Mouse (Mus musculus) forebrain, embryonic 11.5 days (tissue): Measurements from ENCODE around the gene Scrg1. TPM values are rescaled to one million over a fixed set of nuclear protein-coding genes. Genes with fewer than 3 reads are reported as not detected.
"Not testable (repeated sequence)": the region's sequence is repeated elsewhere in the genome, so short reads cannot be mapped to it uniquely, and the experiment has no call there.

ENCODE experiments used
- ATAC-seq: fragments of 200-750 bp; cut with Nextera tagmentation; replicated peaks from 2 replicates; pipeline ENCODE4 v1.8.0; 2017; ENCODE audit warnings: moderate TSS enrichment; ENCODE audit not compliant: low FRiP score
- DNase-seq: peaks from one replicate; pipeline ENCODE4 v3.0.0-alpha.2; 2017; ENCODE audit warnings: low spot score
- H3K27ac ChIP-seq: fragments of 300-500 bp; sonication (generic); 2 replicates; pipeline ENCODE4 v1.5.1; 2014; ENCODE audit warnings: low read depth, low read length
- H3K27me3 ChIP-seq: fragments of 300-500 bp; sonication (generic); 2 replicates; pipeline ENCODE4 v1.6.1; 2014; ENCODE audit warnings: mild to moderate bottlenecking, low read length, mixed read lengths; ENCODE audit not compliant: control insufficient read depth, insufficient read depth
- H3K36me3 ChIP-seq: fragments of 300-500 bp; sonication (generic); 2 replicates; pipeline ENCODE4 v1.6.1; 2014; ENCODE audit warnings: mild to moderate bottlenecking, low read length, moderate library complexity, mixed read lengths; ENCODE audit not compliant: control insufficient read depth, insufficient read depth
- H3K4me1 ChIP-seq: fragments of 300-500 bp; sonication (generic); replicated peaks from 2 replicates; pipeline ENCODE4 v1.6.1; 2014; ENCODE audit warnings: low read length, mixed read lengths; ENCODE audit not compliant: control insufficient read depth, insufficient read depth
- H3K4me2 ChIP-seq: fragments of 300-500 bp; sonication (generic); 2 replicates; pipeline ENCODE4 v1.6.1; 2014; ENCODE audit warnings: low read depth, mild to moderate bottlenecking, low read length, moderate library complexity, mixed read lengths; ENCODE audit not compliant: severe bottlenecking
- H3K4me3 ChIP-seq: fragments of 300-500 bp; sonication (generic); 2 replicates; pipeline ENCODE4 v1.5.1; 2014; ENCODE audit warnings: low read depth, low read length
- H3K9ac ChIP-seq: fragments of 300-500 bp; sonication (generic); 2 replicates; pipeline ENCODE4 v1.6.1; 2014; ENCODE audit warnings: low read length
- H3K9me3 ChIP-seq: fragments of 300-500 bp; sonication (generic); 2 replicates; pipeline ENCODE4 v1.6.1; 2016; ENCODE audit warnings: low read length, mixed read lengths; ENCODE audit not compliant: control insufficient read depth
- WGBS: fragments of 180-500 bp; shearing (Covaris S2); extraction: QIAGEN DNeasy Blood & Tissue Kit; methylation state at CpG from one replicate; pipeline ENCODE4 v1.1.7; 2014; 5-methylcytosine and 5-hydroxymethylcytosine counted together
- polyA plus RNA-seq: library from polyadenylated mRNA; unstranded; fragments of >200 nt; fragmentation: Nextera tagmentation; extraction: Ambion mirVana; gene quantifications from 2 replicates; pipeline ENCODE4 v1.2.1, GENCODE M21; 2014

Gene Scrg1
- polyA plus RNA-seq, 1 experiment from 2014 or later, result not detected

DNA sequence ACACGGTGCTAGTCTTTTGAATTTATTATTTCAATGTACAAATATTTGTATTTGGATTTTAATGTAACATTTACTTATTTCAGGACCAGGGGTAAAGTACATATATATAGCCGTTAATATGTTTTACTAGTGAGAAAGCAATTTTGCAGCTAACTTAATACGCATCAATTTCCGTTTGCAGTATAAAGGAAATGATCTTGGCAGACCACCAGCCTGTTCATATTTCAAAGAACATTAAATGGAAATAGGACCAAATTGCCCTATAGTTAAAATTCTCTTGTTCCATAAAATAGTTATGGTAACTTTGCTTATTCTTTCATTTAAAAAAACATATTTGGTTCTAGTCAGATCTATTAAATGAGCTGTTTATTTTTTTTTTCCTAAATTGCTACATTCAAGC is 14.6 kb upstream of the Scrg1 start:
- ATAC-seq (no peak), DNase-seq (no peak)

GRCm38 (mm10) chr8:57441556-57441955 is 14.2 kb upstream of the Scrg1 start:
- no peak overlapping the region for H3K4me3 ChIP-seq
- DNase-seq, result no peak
- no peak overlapping the region for H3K27ac ChIP-seq
- no peaks in the 10 kb centered on the region for H3K9me3 ChIP-seq
- H3K9ac ChIP-seq, result no peak overlapping the region
- H3K4me1 ChIP-seq, result no peaks in the 10 kb centered on the region
- H3K4me2 ChIP-seq, result no peak overlapping the region
- no peaks in the 10 kb centered on the region for H3K36me3 ChIP-seq
- H3K27me3 ChIP-seq, result no peaks in the 10 kb centered on the region
- no peak for ATAC-seq
- 89% methylated on average over 5 of the region's 5 CpGs for WGBS

More for the DNA sequence above, 14.6 kb upstream of the Scrg1 start:
- Histone ChIP-seq H3K9ac (no peak overlapping the region), H3K4me3 (no peak overlapping the region), H3K4me2 (no peak overlapping the region), H3K9me3 (no peaks in the 10 kb centered on the region), H3K27me3 (no peaks in the 10 kb centered on the region), H3K27ac (no peak overlapping the region), H3K4me1 (no peaks in the 10 kb centered on the region), H3K36me3 (no peaks in the 10 kb centered on the region)
- 93% methylated on average over 4 of the region's 4 CpGs for WGBS

GRCm38 (mm10) chr8:57443289-57443688 is 12.4 kb upstream of the Scrg1 start:
- no peaks in the 10 kb centered on the region for H3K36me3 ChIP-seq
- no peaks in the 10 kb centered on the region for H3K4me1 ChIP-seq
- H3K9me3 ChIP-seq, result no peaks in the 10 kb centered on the region
- no peak overlapping the region for H3K4me2 ChIP-seq
- ATAC-seq (no peak), DNase-seq (no peak)
- H3K4me3 ChIP-seq, result no peak overlapping the region
- H3K27ac ChIP-seq, result no peak overlapping the region
- H3K27me3 ChIP-seq, result no peaks in the 10 kb centered on the region
- H3K9ac ChIP-seq, result no peak overlapping the region
- 82% methylated on average over 4 of the region's 4 CpGs for WGBS

DNA sequence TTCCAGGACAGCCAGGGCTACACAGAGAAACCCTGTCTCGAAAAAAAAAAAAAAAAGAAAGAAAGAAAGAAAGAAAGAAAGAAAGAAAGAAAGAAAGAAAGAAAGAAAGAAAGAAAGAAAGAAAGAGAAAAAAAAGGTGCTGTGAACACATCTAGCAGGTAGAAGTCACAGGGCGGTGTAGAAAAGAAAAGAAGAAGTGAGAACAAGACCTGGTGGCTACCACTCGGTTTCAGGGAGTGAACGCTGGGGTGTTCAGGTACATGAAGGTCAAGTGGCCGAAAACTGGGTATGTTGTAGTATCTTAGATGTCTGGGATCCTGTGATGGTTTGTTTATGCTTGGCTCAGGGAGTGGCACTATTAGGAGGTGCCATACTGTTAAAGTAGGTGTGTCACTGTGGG is 9.8 kb upstream of the Scrg1 start:
- not testable (repeated sequence) for ATAC-seq, H3K4me3 ChIP-seq
- WGBS, result 90% methylated on average over 4 of the region's 5 CpGs

GRCm38 (mm10) chr8:57450726-57451125 is 5.0 kb upstream of the Scrg1 start:
- H3K4me1 ChIP-seq, result no peaks in the 10 kb centered on the region
- no peak overlapping the region for H3K4me3 ChIP-seq
- H3K9me3 ChIP-seq, result no peaks in the 10 kb centered on the region
- H3K9ac ChIP-seq, result no peak overlapping the region
- no peak overlapping the region for H3K4me2 ChIP-seq
- DNase-seq (no peak), ATAC-seq (no peak)
- H3K27ac ChIP-seq, result no peak overlapping the region
- H3K27me3 ChIP-seq, result no peaks in the 10 kb centered on the region
- H3K36me3 ChIP-seq, result no peaks in the 10 kb centered on the region
- 74% methylated on average over 7 of the region's 7 CpGs for WGBS

More for the DNA sequence above, 9.8 kb upstream of the Scrg1 start:
- not testable (repeated sequence) for H3K27me3 ChIP-seq, DNase-seq, H3K36me3 ChIP-seq, H3K4me1 ChIP-seq, H3K4me2 ChIP-seq, H3K9me3 ChIP-seq, H3K27ac ChIP-seq, H3K9ac ChIP-seq

DNA sequence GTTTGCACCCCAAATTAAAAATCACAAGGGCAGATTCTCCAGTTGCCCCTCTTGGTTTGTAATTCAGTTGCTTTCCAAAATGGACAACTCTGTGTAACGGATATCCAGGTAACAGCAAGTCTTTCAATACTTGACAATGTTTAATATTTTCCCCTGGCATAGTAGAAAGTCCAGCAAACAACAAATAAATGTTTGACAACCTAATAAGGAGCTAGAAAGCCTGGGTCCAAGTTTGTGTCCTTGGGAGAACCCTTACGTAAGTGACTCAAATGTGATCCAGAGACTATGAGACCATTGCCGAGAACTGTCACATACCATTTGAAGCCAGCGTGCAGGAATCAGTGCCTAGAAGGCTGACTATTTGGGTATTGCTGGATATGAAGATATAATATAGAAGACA is 3.8 kb upstream of the Scrg1 start:
- H3K4me1 ChIP-seq, result no peaks in the 10 kb centered on the region
- DNase-seq, result no peak
- ATAC-seq, result no peak
- H3K27me3 ChIP-seq, result no peaks in the 10 kb centered on the region
- H3K9ac ChIP-seq, result no peak overlapping the region
- H3K36me3 ChIP-seq, result no peaks in the 10 kb centered on the region
- 93% methylated on average over 4 of the region's 4 CpGs for WGBS
- H3K4me3 ChIP-seq, result no peak overlapping the region
- H3K9me3 ChIP-seq, result no peaks in the 10 kb centered on the region
- no peak overlapping the region for H3K27ac ChIP-seq
- no peak overlapping the region for H3K4me2 ChIP-seq

DNA sequence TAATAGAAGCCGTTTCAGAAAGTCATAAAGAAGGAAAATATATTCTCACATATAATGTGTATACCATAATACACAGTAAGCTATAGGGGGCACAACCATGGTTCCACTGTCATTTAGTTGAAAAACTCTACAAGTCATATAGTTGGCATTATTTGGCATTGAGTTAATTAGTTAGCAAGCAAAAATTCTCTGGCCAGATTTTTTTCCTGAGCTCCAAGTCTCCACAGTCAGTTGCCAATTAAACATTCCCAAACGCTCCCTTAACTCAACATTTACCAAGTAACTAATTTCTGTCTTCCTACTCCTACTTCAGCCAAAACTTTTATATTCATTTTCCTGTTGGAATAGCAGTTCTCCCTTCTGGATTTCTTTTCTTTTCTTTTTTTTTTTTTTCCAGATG is 2.4 kb upstream of the Scrg1 start:
- no peak for ATAC-seq
- Histone ChIP-seq H3K9ac (no peak overlapping the region), H3K27me3 (no peaks in the 10 kb centered on the region), H3K9me3 (no peaks in the 10 kb centered on the region), H3K4me2 (no peak overlapping the region), H3K4me3 (no peak overlapping the region), H3K36me3 (no peaks in the 10 kb centered on the region), H3K4me1 (no peaks in the 10 kb centered on the region), H3K27ac (no peak overlapping the region)
- no peak for DNase-seq
- WGBS, result 91% methylated on average over 2 of the region's 2 CpGs

DNA sequence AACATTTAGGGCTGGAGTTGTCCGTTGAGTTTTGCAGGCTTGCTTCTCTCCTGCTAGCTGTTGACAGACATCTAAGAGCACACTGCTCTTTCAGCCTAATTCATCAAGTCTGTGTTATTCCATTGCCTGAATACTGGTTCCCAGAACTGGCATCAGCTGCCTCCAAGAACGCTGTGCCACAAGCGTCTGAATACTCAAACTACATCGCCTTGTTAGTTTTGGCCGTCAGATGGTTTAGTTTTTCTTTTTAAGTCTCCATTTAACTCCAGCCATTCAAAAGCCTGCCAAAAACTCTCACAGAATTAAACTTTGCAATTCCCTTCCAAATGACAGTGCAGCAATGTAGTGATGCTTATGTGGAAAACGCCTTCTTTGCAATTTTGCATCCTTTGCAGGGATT is 1.4 kb downstream of the Scrg1 start:
- 88% methylated on average over 6 of the region's 6 CpGs for WGBS
- H3K27me3 ChIP-seq, result no peaks in the 10 kb centered on the region
- no peaks in the 10 kb centered on the region for H3K36me3 ChIP-seq
- H3K4me1 ChIP-seq, result no peaks in the 10 kb centered on the region
- DNase-seq (no peak), ATAC-seq (no peak)
- H3K4me3 ChIP-seq, result no peak overlapping the region
- no peaks in the 10 kb centered on the region for H3K9me3 ChIP-seq
- H3K4me2 ChIP-seq, result no peak overlapping the region
- H3K27ac ChIP-seq, result no peak overlapping the region
- H3K9ac ChIP-seq, result no peak overlapping the region

DNA sequence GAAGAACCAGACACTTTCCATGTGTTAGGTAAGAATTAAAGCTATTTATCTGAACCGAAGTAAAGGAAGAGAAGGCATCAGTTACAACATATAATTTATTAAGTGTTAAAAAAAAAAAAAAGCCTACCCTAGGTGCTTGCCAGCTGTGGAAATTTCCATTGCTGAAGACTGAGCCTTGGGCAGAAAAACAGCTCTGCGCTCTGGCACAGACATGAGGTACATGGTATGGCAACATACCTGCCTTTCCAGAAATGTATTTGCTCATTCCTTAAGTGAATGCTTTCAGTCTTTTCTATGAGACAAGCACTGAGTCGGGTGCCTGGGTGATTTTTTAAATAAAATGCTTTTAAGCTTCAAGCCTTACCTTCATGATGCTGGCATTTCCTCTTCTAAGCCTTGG is 2.2 kb downstream of the Scrg1 start:
- Histone ChIP-seq H3K4me3 (no peak overlapping the region), H3K27ac (no peak overlapping the region), H3K9me3 (no peaks in the 10 kb centered on the region), H3K9ac (no peak overlapping the region), H3K4me1 (no peaks in the 10 kb centered on the region), H3K4me2 (no peak overlapping the region), H3K36me3 (no peaks in the 10 kb centered on the region), H3K27me3 (no peaks in the 10 kb centered on the region)
- DNase-seq, result no peak
- 90% methylated on average over 3 of the region's 3 CpGs for WGBS
- no peak for ATAC-seq
